Mouse (Mus musculus): ENCODE data around the gene Gng2. TPM values are rescaled to one million over a fixed set of nuclear protein-coding genes. Genes with fewer than 3 reads are reported as not detected.
A peak's percentile ranks its signal among the peaks of the same experiment; 100 is the strongest.
"Not testable (repeated sequence)": the region's sequence is repeated elsewhere in the genome, so short reads cannot be mapped to it uniquely, and the experiment has no call there.

Gene Gng2
- polyA plus RNA-seq, 1 experiment from 2014 or later = 393 TPM

DNA sequence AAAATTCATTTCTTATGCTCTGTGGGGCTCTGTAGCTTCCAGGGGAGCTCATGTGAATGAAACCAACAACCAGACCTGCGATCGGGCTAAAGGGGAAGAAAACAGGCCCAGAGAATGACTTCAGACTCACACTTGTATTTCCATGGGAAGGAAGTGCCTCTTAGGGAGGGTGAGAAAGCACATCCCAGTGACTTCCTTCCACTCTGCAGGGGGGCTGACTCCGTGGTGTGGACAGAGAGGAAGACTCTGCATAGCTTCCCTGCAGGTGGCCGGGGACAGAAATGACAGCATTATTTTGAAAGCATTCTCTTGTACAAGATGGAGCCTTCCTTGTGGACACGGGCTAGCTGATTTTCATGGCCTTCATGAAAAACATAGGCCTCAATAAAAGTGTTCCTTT, 73.4 kb downstream of the Gng2 start:
- H3K27ac ChIP-seq = peak overlapping the region; percentile 34

GRCm38 (mm10) chr14:19900492-19900891, 76.9 kb downstream of the Gng2 start:
- H3K9ac ChIP-seq = no peak overlapping the region
- 57% methylated on average over 4 of the region's 4 CpGs for WGBS
- peak overlapping the region; percentile 15; the same call in 1 of the 2 replicates for H3K27ac ChIP-seq
- H3K4me2 ChIP-seq (replicated peaks) = no peak overlapping the region
- H3K4me1 ChIP-seq (replicated peaks; ENCODE audit: control insufficient read depth, insufficient read depth, low read length) = peaks cover 17% of the 10 kb centered on the region
- DNase-seq (ENCODE audit: low spot score) (no peak), ATAC-seq (ENCODE audit: low FRiP score) (0 out of 2 replicates have a peak, but pooled peaks have one; percentile 48)
- H3K9me3 ChIP-seq (ENCODE audit: control insufficient read depth, low read length) = no peaks in the 10 kb centered on the region
- H3K27me3 ChIP-seq (ENCODE audit: control insufficient read depth, insufficient read depth, low read length) = no peaks in the 10 kb centered on the region
- no peaks in the 10 kb centered on the region; the same call in 1 of the 2 replicates for H3K36me3 ChIP-seq (replicated peaks; ENCODE audit: control insufficient read depth, insufficient read depth)
- no peak overlapping the region for H3K4me3 ChIP-seq (replicated peaks; ENCODE audit: low read length)

More for the DNA sequence above, 73.4 kb downstream of the Gng2 start:
- 45% methylated on average over 5 of the region's 5 CpGs for WGBS
- Histone ChIP-seq H3K9ac (no peak overlapping the region), H3K27me3 (ENCODE audit: control insufficient read depth, insufficient read depth, low read length) (no peaks in the 10 kb centered on the region), H3K9me3 (ENCODE audit: control insufficient read depth, low read length) (no peaks in the 10 kb centered on the region), H3K4me1 (replicated peaks; ENCODE audit: control insufficient read depth, insufficient read depth, low read length) (peaks cover 23% of the 10 kb centered on the region), H3K4me3 (replicated peaks; ENCODE audit: low read length) (no peak overlapping the region), H3K4me2 (replicated peaks) (no peak overlapping the region), H3K36me3 (replicated peaks; ENCODE audit: control insufficient read depth, insufficient read depth) (no peaks in the 10 kb centered on the region; the same call in 1 of the 2 replicates)
- DNase-seq (ENCODE audit: low spot score) = no peak
- no peak for ATAC-seq (ENCODE audit: low FRiP score)

- no peak overlapping the region for H3K4me2 ChIP-seq (replicated peaks)
- H3K36me3 ChIP-seq (replicated peaks; ENCODE audit: control insufficient read depth, insufficient read depth) = peaks cover 48% of the 10 kb centered on the region
- ATAC-seq (ENCODE audit: low FRiP score) = no peak
- no peaks in the 10 kb centered on the region for H3K27me3 ChIP-seq (ENCODE audit: control insufficient read depth, insufficient read depth, low read length)
- no peak overlapping the region for H3K9ac ChIP-seq
- no peaks in the 10 kb centered on the region for H3K4me1 ChIP-seq (replicated peaks; ENCODE audit: control insufficient read depth, insufficient read depth, low read length)
- no peak overlapping the region for H3K27ac ChIP-seq
- 93% methylated on average over 5 of the region's 5 CpGs for WGBS
- no peak overlapping the region for H3K4me3 ChIP-seq (replicated peaks; ENCODE audit: low read length)
- H3K9me3 ChIP-seq (ENCODE audit: control insufficient read depth, low read length) = no peaks in the 10 kb centered on the region
- DNase-seq (ENCODE audit: low spot score) = no peak
These were observed 89.9 kb downstream of the Gng2 start for GRCm38 (mm10) chr14:19887569-19887968.

- H3K36me3 ChIP-seq (replicated peaks; ENCODE audit: control insufficient read depth, insufficient read depth) = peaks cover 30% of the 10 kb centered on the region
- H3K4me2 ChIP-seq (replicated peaks); H3K27ac ChIP-seq; ATAC-seq (ENCODE audit: low FRiP score); H3K9me3 ChIP-seq (ENCODE audit: control insufficient read depth, low read length); H3K9ac ChIP-seq; DNase-seq (ENCODE audit: low spot score); H3K27me3 ChIP-seq (ENCODE audit: control insufficient read depth, insufficient read depth, low read length); H3K4me3 ChIP-seq (replicated peaks; ENCODE audit: low read length); H3K4me1 ChIP-seq (replicated peaks; ENCODE audit: control insufficient read depth, insufficient read depth, low read length): not testable (repeated sequence)
- 90% methylated on average over 1 of the region's 1 CpGs for WGBS
These were observed 93.0 kb downstream of the Gng2 start for GRCm38 (mm10) chr14:19884431-19884830.

DNA sequence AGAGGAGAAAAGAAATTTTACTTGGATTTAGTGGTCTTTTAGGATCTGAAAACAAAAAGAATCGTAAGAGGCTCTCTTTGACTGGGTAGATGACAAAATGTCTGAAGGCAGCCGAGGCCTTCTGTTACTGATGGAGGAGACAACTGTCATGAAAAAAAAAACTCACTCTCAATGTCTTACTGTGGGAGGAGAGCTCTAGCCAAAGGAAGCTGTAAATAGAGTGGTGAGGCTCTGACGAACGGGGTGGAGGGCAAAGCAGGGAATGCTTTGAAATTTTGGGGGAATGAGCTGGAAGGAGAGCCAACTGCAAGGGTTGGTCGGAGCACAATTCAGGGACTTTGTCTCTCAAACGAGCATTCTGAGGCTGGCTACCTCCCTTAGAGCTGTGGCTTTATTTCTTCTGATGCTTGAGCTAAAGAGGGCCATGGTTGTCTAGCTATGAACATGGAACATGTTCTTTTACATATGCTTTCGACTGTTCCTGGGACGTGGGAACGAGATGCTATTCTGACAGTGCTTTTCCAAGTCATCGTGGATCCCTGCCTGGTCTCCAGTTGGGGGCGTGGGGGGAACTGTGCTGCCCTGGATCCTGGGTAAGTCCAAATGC, 103.1 kb downstream of the Gng2 start:
- DNase-seq (ENCODE audit: low spot score) (no peak), ATAC-seq (ENCODE audit: low FRiP score) (no peak)
- WGBS = 80% methylated on average over 11 of the region's 11 CpGs
- Histone ChIP-seq H3K4me3 (replicated peaks; ENCODE audit: low read length) (no peak overlapping the region), H3K27ac (no peak overlapping the region), H3K36me3 (replicated peaks; ENCODE audit: control insufficient read depth, insufficient read depth) (peaks cover 30% of the 10 kb centered on the region), H3K9ac (no peak overlapping the region), H3K4me1 (replicated peaks; ENCODE audit: control insufficient read depth, insufficient read depth, low read length) (no peaks in the 10 kb centered on the region), H3K9me3 (ENCODE audit: control insufficient read depth, low read length) (no peaks in the 10 kb centered on the region), H3K4me2 (replicated peaks) (no peak overlapping the region), H3K27me3 (ENCODE audit: control insufficient read depth, insufficient read depth, low read length) (no peaks in the 10 kb centered on the region)

- no peak overlapping the region; the same call in 1 of the 2 replicates for H3K27ac ChIP-seq
- no peaks in the 10 kb centered on the region for H3K4me1 ChIP-seq (replicated peaks; ENCODE audit: control insufficient read depth, insufficient read depth, low read length)
- H3K36me3 ChIP-seq (replicated peaks; ENCODE audit: control insufficient read depth, insufficient read depth) = peaks cover 4% of the 10 kb centered on the region; the same call in 1 of the 2 replicates
- DNase-seq (ENCODE audit: low spot score) = no peak
- H3K9me3 ChIP-seq (ENCODE audit: control insufficient read depth, low read length) = no peaks in the 10 kb centered on the region
- H3K4me3 ChIP-seq (replicated peaks; ENCODE audit: low read length) = no peak overlapping the region
- no peak overlapping the region for H3K4me2 ChIP-seq (replicated peaks)
- WGBS = 78% methylated on average over 5 of the region's 5 CpGs
- no peak overlapping the region for H3K9ac ChIP-seq
- no peak for ATAC-seq (ENCODE audit: low FRiP score)
- no peaks in the 10 kb centered on the region for H3K27me3 ChIP-seq (ENCODE audit: control insufficient read depth, insufficient read depth, low read length)
These were observed 110.0 kb downstream of the Gng2 start for GRCm38 (mm10) chr14:19867286-19867935.

DNA sequence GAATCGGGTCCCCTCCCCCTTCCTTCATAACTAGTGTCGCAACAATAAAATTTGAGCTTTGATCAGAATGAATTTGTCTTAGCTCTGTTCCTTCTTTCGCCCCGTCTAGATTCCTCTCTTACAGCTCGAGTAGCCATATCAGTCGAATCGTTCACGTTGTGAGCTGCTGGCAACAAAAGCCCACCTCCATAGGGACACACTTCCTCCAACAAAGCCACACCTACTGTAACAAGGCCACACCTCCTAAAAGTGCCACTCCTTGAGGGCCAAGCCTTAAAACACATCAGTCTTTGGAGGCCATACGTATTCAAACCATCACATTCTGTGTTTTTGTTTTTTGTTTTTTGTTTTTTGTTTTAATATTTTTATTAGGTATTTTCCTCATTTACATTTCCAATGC, 112.3 kb downstream of the Gng2 start:
- not testable (repeated sequence) for H3K27me3 ChIP-seq (ENCODE audit: control insufficient read depth, insufficient read depth, low read length); H3K9ac ChIP-seq; DNase-seq (ENCODE audit: low spot score); H3K4me2 ChIP-seq (replicated peaks); H3K9me3 ChIP-seq (ENCODE audit: control insufficient read depth, low read length); H3K4me3 ChIP-seq (replicated peaks; ENCODE audit: low read length); H3K27ac ChIP-seq; H3K4me1 ChIP-seq (replicated peaks; ENCODE audit: control insufficient read depth, insufficient read depth, low read length); H3K36me3 ChIP-seq (replicated peaks; ENCODE audit: control insufficient read depth, insufficient read depth); ATAC-seq (ENCODE audit: low FRiP score)
- WGBS = 93% methylated on average over 9 of the region's 9 CpGs

DNA sequence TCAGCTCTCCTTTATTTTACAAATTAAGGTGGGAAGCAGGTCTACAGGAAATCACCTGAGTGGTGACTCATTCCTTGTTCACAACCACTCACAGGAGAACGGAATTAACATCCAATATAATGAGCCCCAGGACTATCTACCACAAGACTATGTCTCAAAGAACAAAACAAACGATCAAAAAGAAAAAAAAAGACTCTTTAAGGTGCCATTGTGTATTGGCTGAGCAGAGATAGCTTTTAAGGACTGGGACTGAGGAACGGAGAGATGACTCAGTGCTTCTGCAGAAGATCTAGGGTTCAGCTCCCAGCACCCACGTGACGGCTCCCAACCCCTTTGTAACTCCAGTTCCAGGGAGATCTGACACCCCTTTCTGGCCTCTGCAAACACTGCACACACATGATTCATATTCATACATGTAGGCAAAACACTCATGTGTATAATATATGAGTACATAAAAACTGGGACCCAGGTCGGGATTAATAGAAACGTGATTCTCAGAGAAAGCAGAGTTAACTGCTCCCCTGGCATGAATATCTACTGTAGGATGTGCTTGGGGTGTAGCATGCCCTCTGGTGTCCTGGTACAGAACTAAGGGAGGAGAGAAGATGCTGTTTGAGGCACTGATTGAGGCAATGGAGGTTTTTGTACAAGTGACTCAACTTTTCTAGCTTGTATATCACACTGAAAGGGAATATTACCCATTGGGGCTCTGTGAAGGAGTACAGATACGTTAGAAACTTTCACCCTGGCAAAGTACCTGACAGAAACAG, 115.9 kb downstream of the Gng2 start:
- Histone ChIP-seq H3K9me3 (ENCODE audit: control insufficient read depth, low read length) (no peaks in the 10 kb centered on the region), H3K9ac (no peak overlapping the region), H3K36me3 (replicated peaks; ENCODE audit: control insufficient read depth, insufficient read depth) (no peaks in the 10 kb centered on the region), H3K4me1 (replicated peaks; ENCODE audit: control insufficient read depth, insufficient read depth, low read length) (no peaks in the 10 kb centered on the region), H3K27me3 (ENCODE audit: control insufficient read depth, insufficient read depth, low read length) (no peaks in the 10 kb centered on the region), H3K4me3 (replicated peaks; ENCODE audit: low read length) (no peak overlapping the region), H3K27ac (no peak overlapping the region), H3K4me2 (replicated peaks) (no peak overlapping the region)
- DNase-seq (ENCODE audit: low spot score) (no peak), ATAC-seq (ENCODE audit: low FRiP score) (no peak)
- WGBS = 89% methylated on average over 8 of the region's 8 CpGs

- no peak for ATAC-seq (ENCODE audit: low FRiP score)
- Histone ChIP-seq H3K9me3 (ENCODE audit: control insufficient read depth, low read length) (no peaks in the 10 kb centered on the region), H3K36me3 (replicated peaks; ENCODE audit: control insufficient read depth, insufficient read depth) (no peaks in the 10 kb centered on the region), H3K4me1 (replicated peaks; ENCODE audit: control insufficient read depth, insufficient read depth, low read length) (no peaks in the 10 kb centered on the region), H3K9ac (no peak overlapping the region), H3K4me2 (replicated peaks) (no peak overlapping the region), H3K4me3 (replicated peaks; ENCODE audit: low read length) (no peak overlapping the region), H3K27me3 (ENCODE audit: control insufficient read depth, insufficient read depth, low read length) (no peaks in the 10 kb centered on the region), H3K27ac (no peak overlapping the region)
- no peak for DNase-seq (ENCODE audit: low spot score)
- WGBS = 94% methylated on average over 4 of the region's 4 CpGs
These were observed 117.1 kb downstream of the Gng2 start for GRCm38 (mm10) chr14:19860281-19860680.

Data from hindbrain, embryonic 14.5 days (tissue).